Mouse (Mus musculus): ENCODE data around the gene Ppt2.

The Ppt2 gene

DNA sequence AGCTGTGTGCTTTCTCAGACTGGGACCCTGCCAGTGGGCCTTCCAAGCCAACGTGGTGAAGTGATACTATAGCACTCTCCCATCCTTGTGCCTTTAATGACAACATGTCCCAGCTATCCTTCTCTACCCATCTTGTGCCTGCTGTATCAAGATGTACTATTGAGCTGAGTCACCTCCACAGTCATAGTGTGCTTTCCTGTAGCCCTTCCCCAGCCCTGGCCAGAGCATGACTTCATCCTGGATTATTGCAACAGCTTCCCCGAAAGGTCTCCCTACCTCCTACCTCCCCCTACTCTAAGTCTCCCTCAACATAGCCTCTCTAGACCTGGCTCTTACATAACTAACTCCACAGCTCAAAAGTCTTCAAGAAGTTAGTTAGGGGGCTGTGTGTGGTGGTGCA is 7.4 kb upstream of the Ppt2 start:
- Histone ChIP-seq H3K36me3 (ENCODE audit: control insufficient read depth, insufficient read depth, low read length, poor library complexity, severe bottlenecking) (no peaks in the 10 kb centered on the region), H3K27me3 (ENCODE audit: control insufficient read depth, insufficient read depth, low read length, poor library complexity, severe bottlenecking) (no peaks in the 10 kb centered on the region; the same call in 1 of the 2 replicates)
- no peak for DNase-seq (ENCODE audit: low read depth, low spot score)

GRCm38 (mm10) chr17:34632261-34632691 is 4.0 kb upstream of the Ppt2 start:
- peak; percentile 61 for DNase-seq (ENCODE audit: low read depth, low spot score)
- H3K36me3 ChIP-seq (ENCODE audit: control insufficient read depth, insufficient read depth, low read length, poor library complexity, severe bottlenecking): no peaks in the 10 kb centered on the region
- no peaks in the 10 kb centered on the region; the same call in 1 of the 2 replicates for H3K27me3 ChIP-seq (ENCODE audit: control insufficient read depth, insufficient read depth, low read length, poor library complexity, severe bottlenecking)

DNA sequence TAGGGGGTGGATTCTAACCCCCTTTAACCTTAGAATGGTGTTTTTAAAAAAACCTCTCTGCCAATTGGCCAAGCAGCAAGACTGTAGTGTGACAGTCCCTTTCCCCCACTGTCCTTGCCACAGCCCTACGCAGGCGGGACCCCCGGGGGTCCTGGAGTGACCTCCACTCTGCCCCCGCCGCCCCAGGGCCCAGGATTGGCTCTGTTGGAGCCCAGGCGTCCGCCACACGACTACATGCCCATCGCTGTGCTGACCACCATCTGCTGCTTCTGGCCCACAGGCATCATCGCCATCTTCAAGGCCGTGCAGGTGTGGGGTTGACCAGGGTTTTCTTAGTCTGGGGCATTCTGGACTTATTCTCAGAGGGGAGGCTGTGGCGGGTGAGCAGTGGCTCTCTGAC is 3.3 kb upstream of the Ppt2 start:
- no peaks in the 10 kb centered on the region; the same call in 1 of the 2 replicates for H3K27me3 ChIP-seq (ENCODE audit: control insufficient read depth, insufficient read depth, low read length, poor library complexity, severe bottlenecking)

GRCm38 (mm10) chr17:34630761-34631301 is 2.5 kb upstream of the Ppt2 start:
- peak; percentile 35 for DNase-seq (ENCODE audit: low read depth, low spot score)
- H3K27me3 ChIP-seq (ENCODE audit: control insufficient read depth, insufficient read depth, low read length, poor library complexity, severe bottlenecking): no peaks in the 10 kb centered on the region; the same call in 1 of the 2 replicates
- no peaks in the 10 kb centered on the region for H3K36me3 ChIP-seq (ENCODE audit: control insufficient read depth, insufficient read depth, low read length, poor library complexity, severe bottlenecking)

More for the DNA sequence above, 3.3 kb upstream of the Ppt2 start:
- no peak for DNase-seq (ENCODE audit: low read depth, low spot score)
- H3K36me3 ChIP-seq (ENCODE audit: control insufficient read depth, insufficient read depth, low read length, poor library complexity, severe bottlenecking): no peaks in the 10 kb centered on the region

DNA sequence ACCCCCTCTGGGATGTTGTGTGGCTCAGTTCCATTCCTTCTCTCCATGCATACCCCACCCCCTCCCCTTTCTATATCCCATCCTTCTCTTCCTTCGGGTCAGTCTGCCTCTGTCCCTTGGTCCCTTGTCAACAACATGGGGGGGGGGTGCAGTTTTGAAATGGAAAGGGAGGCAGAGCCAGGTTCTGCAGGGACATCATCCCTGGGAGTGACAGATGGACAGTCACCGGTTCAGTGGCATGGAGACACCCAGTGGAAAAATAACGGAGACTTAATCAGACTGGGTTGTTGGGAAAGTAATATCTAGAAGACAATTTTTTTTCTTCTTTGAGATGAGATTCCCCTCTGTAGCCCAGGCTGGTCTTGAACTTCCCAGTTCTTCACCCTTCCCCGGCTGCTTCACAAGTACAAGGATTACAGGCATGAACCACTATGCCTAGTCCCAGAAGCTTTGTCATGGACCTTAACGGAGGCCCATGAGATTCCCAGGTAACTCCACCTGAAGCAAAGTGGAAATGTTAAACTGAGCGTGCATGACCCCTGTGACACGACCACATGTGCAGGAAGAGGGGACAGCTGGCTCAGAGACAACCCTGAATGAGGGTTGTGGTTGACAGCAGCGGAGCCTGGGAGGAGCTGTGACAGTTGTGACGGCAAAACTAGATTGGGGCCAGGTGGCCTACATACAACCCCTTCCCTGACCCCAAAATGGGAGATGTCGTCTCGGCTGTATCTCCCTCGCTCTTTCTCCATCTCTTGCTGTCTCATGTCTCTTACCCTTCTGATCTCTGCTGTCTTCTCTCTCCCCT is 1.7 kb upstream of the Ppt2 start:
- no peaks in the 10 kb centered on the region for H3K36me3 ChIP-seq (ENCODE audit: control insufficient read depth, insufficient read depth, low read length, poor library complexity, severe bottlenecking)
- no peaks in the 10 kb centered on the region; the same call in 1 of the 2 replicates for H3K27me3 ChIP-seq (ENCODE audit: control insufficient read depth, insufficient read depth, low read length, poor library complexity, severe bottlenecking)
- peak; percentile 47 for DNase-seq (ENCODE audit: low read depth, low spot score)

- H3K27me3 ChIP-seq (ENCODE audit: control insufficient read depth, insufficient read depth, low read length, poor library complexity, severe bottlenecking): no peaks in the 10 kb centered on the region; the same call in 1 of the 2 replicates
- DNase-seq (ENCODE audit: low read depth, low spot score): no peak
- H3K36me3 ChIP-seq (ENCODE audit: control insufficient read depth, insufficient read depth, low read length, poor library complexity, severe bottlenecking): no peaks in the 10 kb centered on the region
Observed at GRCm38 (mm10) chr17:34629221-34629751, 976 bp upstream of the Ppt2 start, which contains the start of gene Prrt1. Gene Prrt1, plus strand, starts transcription at chr17:34629533.

DNA sequence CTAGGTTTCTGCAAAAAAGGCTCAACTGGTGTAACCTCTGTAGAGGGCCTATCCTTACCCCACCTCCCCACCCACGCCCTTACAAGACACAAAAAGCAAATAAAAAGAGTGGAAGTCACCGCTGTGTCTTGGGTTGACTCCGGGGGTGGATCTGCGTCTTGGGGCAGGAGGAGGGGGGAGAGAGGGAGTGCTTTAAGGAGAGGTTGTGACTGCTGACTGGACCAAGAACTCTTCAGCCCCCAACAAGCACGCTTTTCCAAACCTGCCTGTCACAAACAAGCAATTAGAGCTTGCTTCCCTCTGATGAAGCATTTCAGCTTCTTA is 296 bp upstream of the Ppt2 start:
- no peak for DNase-seq (ENCODE audit: low read depth, low spot score)
- H3K36me3 ChIP-seq (ENCODE audit: control insufficient read depth, insufficient read depth, low read length, poor library complexity, severe bottlenecking): no peaks in the 10 kb centered on the region
- no peaks in the 10 kb centered on the region; the same call in 1 of the 2 replicates for H3K27me3 ChIP-seq (ENCODE audit: control insufficient read depth, insufficient read depth, low read length, poor library complexity, severe bottlenecking)

DNA sequence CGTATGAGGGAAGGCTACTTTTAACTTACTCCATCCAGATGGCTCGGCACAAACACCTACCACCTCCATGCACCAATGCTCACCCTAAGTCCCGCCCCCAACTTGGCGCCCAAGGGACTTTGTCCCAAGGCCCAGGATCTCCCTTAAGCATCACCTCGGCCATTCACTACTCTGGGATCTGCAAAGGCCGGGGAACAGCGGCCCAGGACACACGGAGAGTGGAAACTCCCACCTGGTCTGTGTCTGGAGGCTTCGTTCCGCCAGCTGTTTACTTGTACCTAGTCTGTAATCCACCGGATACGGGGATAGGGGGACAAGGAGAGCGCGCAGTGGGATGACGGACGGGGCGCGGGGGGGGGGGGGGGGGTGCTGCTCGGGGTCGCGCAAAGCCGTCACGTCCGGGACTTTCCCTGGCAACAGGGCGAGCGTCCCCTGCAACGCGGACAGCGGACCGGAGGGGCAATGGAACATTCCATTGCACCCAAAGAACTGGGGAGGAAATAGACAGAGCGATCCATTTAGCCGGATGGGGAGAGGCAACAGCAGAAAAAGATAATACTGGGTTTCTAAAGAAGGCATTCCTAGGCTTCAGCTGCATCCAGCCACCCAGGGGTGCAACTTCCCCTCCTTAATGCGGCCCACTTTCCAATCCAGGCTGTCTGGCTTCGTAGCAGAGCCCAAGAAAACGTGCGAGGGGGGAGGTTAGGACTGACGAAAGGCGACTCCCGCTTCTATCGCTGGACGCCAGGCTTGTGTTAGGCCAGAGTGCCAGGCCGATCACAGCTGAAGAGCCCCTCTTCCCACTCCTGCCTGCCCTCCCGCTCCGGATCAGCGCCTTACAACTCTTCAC is 992 bp downstream of the Ppt2 start:
- Histone ChIP-seq H3K36me3 (ENCODE audit: control insufficient read depth, insufficient read depth, low read length, poor library complexity, severe bottlenecking) (no peaks in the 10 kb centered on the region), H3K27me3 (ENCODE audit: control insufficient read depth, insufficient read depth, low read length, poor library complexity, severe bottlenecking) (no peaks in the 10 kb centered on the region; the same call in 1 of the 2 replicates)
- DNase-seq (ENCODE audit: low read depth, low spot score): peak; percentile 72

DNA sequence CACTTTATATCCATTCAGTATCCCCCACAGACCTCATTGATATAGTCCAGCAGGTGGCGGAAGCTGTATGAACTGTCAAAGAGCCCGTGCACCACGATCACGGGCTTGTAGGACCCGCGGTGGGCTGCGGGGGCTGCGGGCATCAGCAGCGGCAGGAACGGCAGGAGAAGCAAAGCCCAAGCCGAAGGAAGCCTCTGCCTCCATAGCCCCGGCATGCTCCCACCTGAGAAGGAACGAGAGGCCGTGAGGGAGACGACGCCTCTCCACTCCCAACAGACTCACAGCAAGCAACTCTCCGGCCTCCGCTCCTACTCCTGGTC is 1.6 kb downstream of the Ppt2 start:
- Histone ChIP-seq H3K36me3 (ENCODE audit: control insufficient read depth, insufficient read depth, low read length, poor library complexity, severe bottlenecking) (no peaks in the 10 kb centered on the region), H3K27me3 (ENCODE audit: control insufficient read depth, insufficient read depth, low read length, poor library complexity, severe bottlenecking) (no peaks in the 10 kb centered on the region; the same call in 1 of the 2 replicates)
- peak; percentile 65 for DNase-seq (ENCODE audit: low read depth, low spot score)

GRCm38 (mm10) chr17:34626062-34626772 is 2.1 kb downstream of the Ppt2 start:
- DNase-seq (ENCODE audit: low read depth, low spot score): no peak
- Histone ChIP-seq H3K36me3 (ENCODE audit: control insufficient read depth, insufficient read depth, low read length, poor library complexity, severe bottlenecking) (no peaks in the 10 kb centered on the region), H3K27me3 (ENCODE audit: control insufficient read depth, insufficient read depth, low read length, poor library complexity, severe bottlenecking) (no peaks in the 10 kb centered on the region; the same call in 1 of the 2 replicates)

- H3K36me3 ChIP-seq (ENCODE audit: control insufficient read depth, insufficient read depth, low read length, poor library complexity, severe bottlenecking): no peaks in the 10 kb centered on the region
- no peaks in the 10 kb centered on the region for H3K27me3 ChIP-seq (ENCODE audit: control insufficient read depth, insufficient read depth, low read length, poor library complexity, severe bottlenecking)
- no peak for DNase-seq (ENCODE audit: low read depth, low spot score)
Observed at GRCm38 (mm10) chr17:34624981-34625380, 3.3 kb downstream of the Ppt2 start.

DNA sequence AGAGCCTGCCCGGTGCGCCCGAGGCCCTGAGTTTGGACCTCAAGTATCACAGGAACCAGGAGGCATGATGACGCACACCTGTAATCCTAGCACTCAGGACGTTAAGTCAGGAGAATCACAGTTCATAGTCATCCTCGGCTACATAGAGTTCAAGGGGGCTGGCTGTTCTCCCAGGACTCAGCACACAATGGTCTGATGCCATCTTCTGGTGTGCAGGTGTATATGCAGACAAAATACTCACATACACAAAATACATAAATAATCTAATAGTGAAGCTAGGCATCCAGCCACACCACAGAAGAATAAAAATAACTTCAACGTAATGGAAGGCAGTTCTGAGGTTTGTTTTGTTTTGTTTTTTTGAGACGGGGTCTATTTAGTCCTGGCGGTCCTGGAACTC is 5.1 kb downstream of the Ppt2 start:
- no peaks in the 10 kb centered on the region for H3K27me3 ChIP-seq (ENCODE audit: control insufficient read depth, insufficient read depth, low read length, poor library complexity, severe bottlenecking)
- DNase-seq (ENCODE audit: low read depth, low spot score): no peak
- no peaks in the 10 kb centered on the region for H3K36me3 ChIP-seq (ENCODE audit: control insufficient read depth, insufficient read depth, low read length, poor library complexity, severe bottlenecking)

DNA sequence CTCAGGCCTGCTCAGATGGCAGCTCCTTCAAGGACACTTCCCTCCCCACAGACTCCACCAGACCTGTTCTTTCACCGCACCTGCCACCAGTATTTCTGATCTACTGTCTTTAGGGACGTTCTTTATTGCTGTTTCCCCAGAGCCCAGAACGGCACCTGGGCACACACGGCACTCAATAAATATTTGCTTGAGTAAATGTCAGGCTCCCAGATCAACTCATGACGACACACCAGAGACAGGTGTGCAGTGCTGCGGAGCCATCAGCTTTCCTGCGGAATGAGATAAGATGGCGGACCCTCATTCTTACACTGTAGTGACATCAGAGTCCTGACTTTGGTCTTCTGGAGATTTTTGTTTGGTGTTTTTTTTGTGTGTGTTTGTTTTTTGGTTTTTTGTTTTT is 7.3 kb downstream of the Ppt2 start:
- Histone ChIP-seq H3K36me3 (ENCODE audit: control insufficient read depth, insufficient read depth, low read length, poor library complexity, severe bottlenecking) (no peaks in the 10 kb centered on the region), H3K27me3 (ENCODE audit: control insufficient read depth, insufficient read depth, low read length, poor library complexity, severe bottlenecking) (no peaks in the 10 kb centered on the region)
- no peak for DNase-seq (ENCODE audit: low read depth, low spot score)

DNA sequence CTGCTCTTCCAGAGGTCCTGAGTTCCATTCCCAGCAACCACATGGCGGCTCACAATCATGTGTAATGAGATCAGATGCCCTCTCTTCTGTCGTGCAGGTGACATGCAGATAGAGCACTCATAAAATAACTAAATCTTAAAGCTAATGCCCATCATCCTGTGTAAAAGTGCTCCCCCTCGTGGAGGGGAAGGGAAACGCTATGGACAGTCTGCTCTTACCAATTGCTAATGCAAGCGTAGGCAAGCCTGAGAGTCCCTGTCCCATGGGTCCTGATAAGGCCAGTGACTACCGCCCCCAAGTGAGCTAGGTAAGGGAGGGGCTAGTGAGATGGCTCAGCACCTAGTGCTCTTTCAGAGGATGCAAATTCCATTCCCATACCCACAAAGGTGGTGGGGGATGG is 9.3 kb downstream of the Ppt2 start:
- Histone ChIP-seq H3K36me3 (ENCODE audit: control insufficient read depth, insufficient read depth, low read length, poor library complexity, severe bottlenecking) (no peaks in the 10 kb centered on the region; the same call in 1 of the 2 replicates), H3K27me3 (ENCODE audit: control insufficient read depth, insufficient read depth, low read length, poor library complexity, severe bottlenecking) (no peaks in the 10 kb centered on the region)
- DNase-seq (ENCODE audit: low read depth, low spot score): peak; percentile 90

Measured in splenic B cell, adult 2 months (primary cell).